Mouse (Mus musculus) lung, postnatal 0 days (tissue): Measurements from ENCODE around the gene Krt32.

Source experiments
- CTCF ChIP-seq: IDR thresholded peaks from 2 replicates; pipeline ENCODE4 v1.5.1; 2016; ENCODE audit warnings: antibody characterized with exemption, mild to moderate bottlenecking
- EP300 ChIP-seq: IDR thresholded peaks from 2 replicates; pipeline ENCODE4 v1.6.1; 2016; ENCODE audit warnings: antibody characterized with exemption, mild to moderate bottlenecking, control low read depth

- TF ChIP-seq EP300: no peak
- no peak for TF ChIP-seq CTCF
Observed at GRCm38 (mm10) chr11:100041454-100041853, 46.6 kb downstream of the Krt32 start, which contains the start of gene Krt34.
